Mouse (Mus musculus) small intestine, adult 2 months (tissue): Measurements from ENCODE around the gene 1700030J22Rik.

Source experiments
- CTCF ChIP-seq: fragments of 200-500 bp; IDR thresholded peaks from 2 replicates; pipeline ENCODE4 v1.5.1; 2012; ENCODE audit warnings: low read depth, mild to moderate bottlenecking, control low read depth, inconsistent platforms, low read length, moderate library complexity, mixed read lengths; ENCODE audit not compliant: insufficient replicate concordance, insufficient read length; ENCODE audit errors: extremely low read depth
- POLR2A ChIP-seq: fragments of 200-500 bp; IDR thresholded peaks from 2 replicates; pipeline ENCODE4 v1.6.1; 2012; ENCODE audit warnings: low read depth, mild to moderate bottlenecking, control low read depth, inconsistent platforms, low read length, moderate library complexity

- TF ChIP-seq CTCF = no peak
- TF ChIP-seq POLR2A = no peak
Measured at GRCm38 (mm10) chr8:116923526-116923925, 55.2 kb downstream of the 1700030J22Rik start.
